Mouse (Mus musculus) cerebellum, postnatal 4 days (tissue): ENCODE data around the gene Il17rb.

Experiments used
- DNase-seq, 2 experiments: peaks; one replicate each; pipeline ENCODE4 v3.0.0; 2022; ENCODE audit warnings: low spot score in 2 of 2, mixed read lengths in 1 of 2

Il17rb gene

DNA sequence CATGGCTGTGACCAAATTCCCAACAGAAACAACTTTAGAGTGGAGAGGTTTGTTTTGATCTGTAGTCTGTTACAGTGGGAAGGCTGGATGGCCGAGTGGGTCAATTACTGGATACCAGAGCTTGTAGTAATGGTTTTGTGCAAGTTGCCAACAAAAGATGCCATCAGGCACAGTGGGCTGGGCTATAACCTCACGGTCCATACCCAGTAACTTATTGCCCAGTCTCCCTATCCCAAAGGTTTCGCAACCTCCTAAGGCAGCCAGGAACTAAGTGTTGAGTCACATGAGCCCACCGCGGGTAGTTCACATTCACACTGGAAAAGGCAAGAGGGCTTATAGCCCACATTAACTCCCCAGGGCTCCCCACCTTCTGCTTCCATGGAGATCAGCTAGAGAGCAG, 8.0 kb upstream of the Il17rb start:
- no peak for DNase-seq

DNA sequence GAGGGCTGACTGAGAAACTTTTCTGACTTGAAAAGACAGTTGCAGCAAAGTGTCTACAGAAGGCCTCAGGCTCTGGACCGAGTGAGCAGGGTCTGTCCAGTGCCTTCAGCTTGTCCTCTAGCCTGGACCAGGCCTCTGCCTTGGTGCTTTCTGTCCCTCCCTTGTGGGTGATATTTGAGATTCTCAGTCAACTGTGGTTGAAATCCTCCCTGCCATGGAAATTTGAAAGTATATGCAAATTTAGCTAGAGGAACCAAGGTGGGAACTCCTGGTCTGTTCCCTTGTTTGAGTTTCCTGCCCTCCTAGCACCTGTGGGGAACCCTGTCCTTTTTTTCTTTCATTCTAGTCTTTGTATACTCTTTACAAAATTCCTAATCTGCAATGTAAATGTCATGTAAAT, 6.3 kb upstream of the Il17rb start:
- DNase-seq, result no peak

DNA sequence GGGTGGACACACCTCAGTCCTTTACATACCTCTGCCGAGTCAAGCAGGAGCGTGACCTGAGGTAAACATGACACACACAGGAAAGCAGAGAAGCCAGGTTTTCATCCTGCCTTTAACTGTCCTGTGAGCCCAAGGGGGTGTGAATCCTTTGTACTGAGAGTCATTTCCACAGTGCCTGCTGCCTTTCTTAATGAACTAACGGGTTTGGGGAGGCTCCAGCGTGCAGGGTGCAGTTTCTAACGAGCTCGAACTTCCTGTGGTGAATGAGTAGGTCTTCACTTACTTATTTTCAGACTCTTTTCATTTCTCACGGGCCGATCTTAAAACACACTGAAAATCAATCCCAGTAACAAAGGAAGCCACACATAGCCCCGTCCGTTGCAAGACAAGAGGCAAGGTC, 5.8 kb upstream of the Il17rb start:
- no peak for DNase-seq

DNA sequence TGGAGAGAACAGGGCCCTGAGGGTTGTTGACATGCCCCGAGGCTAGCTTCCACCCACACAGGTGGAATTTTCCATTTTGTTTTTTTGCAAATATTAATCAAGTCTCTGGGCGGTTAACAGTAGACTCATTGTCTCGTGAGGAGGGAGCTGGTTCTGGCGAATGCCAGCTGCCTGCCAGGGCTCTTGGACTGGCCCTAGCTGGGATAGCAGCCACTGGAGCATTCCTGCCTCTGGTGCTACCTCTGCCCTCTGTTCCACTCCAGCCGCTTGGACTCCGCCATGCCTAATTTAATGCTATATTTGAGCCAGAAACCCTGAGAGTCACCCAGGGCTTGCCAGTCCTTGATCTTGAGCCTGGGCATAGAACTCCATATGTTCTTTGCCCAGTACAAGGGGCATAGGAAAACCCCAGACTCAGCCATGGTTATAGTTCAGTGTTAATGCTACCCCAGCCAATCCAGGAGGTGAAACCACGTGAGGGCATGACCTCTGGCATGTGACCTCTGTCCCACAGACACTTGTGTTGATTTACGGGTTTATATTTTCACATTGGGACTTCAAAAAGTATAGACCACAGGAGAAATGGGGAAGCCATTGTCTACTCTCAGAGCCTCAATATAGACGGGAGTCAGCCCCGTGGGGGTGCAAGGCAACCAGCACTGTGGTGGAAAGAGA, 3.3 kb upstream of the Il17rb start:
- no peak for DNase-seq

DNA sequence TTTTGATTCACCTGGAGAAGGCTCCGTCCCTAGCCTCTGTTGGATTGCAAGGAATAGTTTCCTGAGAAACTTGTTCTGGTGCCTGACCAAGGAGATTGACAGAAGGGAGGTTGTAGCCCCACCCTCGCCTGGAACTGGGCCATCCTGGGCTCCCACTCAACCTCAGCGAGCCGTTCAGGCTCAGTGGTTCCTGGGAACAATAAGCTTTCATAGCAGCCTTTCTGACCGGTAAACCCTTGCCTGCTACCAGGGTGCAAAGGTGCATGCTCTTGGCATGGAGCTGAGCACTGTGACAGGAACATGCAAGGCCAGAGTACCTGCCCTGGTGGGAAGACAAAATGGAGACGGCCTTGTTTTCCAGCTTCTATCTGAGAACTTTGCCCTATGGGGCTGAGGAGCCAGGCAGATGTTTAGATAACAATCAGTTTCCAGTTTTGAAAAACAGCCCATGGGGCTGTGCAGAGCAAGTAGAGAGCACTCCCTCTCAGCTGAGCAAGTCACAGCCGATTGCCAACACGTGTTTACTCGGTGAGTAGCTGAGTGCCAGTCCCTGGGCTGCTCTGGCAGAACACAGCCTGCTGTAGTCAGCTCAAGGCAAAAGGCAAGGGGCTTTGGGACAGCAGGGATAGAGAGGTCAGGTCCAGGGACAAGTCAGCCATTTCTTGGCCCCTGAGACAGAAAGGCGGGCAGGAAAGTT, 1.3 kb upstream of the Il17rb start:
- DNase-seq, result peak in 1 of 2 experiments; percentile 60

DNA sequence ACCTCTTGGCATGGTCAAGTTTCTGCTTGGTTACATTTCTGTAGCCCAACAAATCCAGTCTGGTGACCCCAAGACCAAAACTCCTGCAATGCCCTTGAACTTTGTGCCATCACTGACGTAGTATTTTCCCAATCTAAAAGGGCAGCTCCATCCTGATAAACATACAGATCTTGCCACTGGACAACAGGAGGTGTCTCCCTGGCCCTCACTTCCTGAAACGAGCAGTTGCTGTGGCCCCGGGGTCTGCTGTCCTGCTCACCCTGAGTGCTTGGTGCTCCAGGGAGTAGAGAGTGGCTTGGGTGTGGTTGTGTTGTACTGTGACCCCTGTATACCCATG, 9.3 kb downstream of the Il17rb start:
- no peak for DNase-seq

DNA sequence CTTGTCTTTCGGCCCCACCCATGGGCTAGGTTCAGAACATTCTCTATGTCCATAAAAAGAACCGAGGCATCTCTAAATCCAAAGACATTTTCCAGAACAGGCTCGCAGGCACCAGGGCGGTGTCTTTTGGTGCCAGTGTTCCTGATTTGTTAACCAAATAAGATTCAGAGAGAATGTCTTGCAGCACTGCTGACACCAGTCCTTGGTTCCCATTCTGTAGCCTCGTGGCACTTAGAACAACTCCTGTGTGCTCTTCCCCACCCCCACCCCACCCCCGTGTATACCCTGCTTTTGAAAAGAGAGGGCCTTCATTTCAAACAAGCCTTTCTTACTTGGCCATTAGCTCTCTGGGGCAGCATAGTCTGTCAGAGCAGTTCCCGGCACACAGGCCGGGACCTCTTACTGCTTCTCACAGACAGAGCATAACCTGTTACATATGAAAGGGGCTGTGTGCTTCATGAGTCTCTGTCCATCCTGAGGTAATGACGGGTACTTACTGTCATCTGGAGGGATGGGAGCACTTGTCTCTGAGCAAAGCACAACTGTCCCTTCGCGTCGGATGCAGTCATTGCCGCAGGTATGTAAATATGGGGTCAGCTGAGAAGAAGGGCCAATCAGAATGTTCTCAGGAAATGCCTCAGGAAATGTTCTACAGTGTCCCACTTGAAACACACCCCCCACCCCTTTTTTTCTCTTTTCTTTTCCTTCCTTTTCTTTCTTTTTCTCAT, 9.8 kb downstream of the Il17rb start:
- no peak for DNase-seq

DNA sequence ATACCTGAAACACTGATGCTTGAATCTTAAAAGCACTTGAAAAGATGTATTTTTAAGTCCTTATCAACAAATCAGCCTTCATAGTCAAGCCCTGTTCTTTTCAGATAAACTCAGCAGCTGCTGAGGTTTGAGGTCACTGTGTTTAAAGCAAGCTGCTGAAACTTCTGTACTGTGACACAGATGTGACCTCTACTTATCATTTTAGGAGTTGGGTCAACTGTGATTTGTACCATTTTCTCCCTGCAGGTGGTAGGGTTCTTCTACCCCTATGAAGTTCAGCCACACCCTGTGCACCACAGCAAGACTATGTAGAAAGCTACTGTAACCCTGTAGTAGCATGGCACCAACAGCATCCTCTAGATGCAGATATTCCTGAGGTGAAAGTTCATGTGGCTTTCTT, 11.4 kb downstream of the Il17rb start:
- DNase-seq, result no peak

DNA sequence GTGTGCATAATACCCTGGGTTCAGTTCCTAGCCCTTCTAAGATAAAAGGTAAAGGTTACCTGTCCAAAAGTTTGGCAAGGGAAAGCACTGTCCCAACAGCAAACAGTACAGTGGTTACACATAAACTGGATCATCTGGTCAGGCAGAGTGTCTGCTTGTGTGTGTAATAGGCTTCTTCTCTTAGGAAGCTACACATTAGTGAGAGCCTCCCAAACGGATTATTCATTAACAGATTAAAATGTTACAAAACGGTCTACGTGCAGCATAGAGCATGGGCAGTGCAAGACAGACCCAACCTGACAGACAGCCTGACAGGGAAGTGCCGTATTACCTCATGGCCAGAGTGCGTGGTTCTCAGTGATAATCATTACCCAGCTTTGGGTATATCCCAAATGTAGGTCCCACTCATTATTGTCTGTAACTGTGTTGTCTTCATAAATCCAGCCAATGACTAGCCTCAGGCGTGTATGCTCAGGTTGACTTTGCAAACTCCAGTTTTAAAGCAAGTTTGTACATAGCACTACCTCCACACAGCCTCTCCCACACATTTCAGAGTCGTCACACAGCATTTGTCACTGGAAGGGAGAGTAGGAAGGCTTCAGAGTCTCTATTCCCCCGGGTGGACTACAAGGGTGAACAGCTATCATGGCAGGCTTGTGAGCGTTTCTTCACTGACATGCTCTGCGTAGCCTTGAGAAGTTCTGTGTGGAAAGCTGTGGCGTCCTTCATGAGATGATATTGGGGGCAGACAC, 12.5 kb downstream of the Il17rb start:
- DNase-seq, result no peak

DNA sequence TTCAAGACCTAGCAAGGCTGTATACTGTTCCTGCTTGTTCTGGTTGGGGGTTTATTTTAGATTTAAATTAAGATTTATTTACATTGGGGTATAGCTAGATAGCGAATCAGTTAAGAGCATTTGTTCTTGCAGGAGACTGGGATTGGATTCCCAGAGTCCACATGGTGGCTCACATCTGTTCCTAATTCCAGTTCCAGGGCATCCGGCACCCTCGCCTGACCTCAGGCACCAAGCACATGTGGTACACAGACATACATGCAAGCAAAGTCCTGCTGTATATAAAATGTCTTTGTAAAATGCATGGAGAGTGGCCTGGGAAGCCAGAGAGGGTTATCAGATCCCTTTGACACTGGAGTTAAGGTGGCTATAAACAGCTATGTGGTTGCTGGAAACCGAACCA, 13.7 kb downstream of the Il17rb start:
- DNase-seq, result no peak

DNA sequence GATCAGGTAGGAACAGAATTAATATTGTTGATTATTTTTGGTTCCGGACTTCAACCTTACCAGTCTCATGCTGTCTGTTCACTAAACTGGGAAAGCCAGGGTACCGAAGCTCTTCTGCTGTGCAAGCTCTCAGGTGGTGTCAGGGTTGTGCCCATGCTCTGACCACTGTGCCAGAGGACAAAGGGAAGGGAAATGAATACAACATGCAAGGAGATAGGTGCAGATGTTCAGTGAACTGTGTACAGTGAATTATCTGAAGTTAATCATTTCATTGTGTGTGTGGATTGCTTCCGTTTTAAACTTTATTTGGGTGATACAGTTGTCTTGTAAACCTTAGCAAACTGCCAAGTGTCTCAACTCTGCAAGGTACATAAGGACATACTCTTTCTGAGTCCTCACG, 20.4 kb downstream of the Il17rb start:
- DNase-seq, result no peak

DNA sequence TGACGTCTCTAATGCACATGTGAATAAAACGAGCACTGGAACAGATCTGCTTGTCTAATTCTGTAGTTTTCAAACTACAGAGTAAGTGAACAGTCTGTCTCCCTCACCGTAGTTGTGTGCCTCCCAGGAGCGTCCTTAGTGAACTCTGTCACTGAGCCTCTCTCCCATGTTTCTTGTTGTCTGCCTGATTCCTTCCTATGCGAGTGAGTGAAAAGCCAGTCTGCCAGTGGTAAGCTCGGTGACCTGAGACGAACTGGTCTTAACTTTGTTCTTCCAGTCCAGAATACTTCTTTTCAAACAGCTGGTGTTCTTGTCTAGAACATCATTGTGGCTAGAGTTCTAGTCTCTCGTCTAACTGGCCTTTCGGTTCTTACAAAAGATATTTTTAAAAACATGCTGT, 21.0 kb downstream of the Il17rb start:
- DNase-seq, result no peak

DNA sequence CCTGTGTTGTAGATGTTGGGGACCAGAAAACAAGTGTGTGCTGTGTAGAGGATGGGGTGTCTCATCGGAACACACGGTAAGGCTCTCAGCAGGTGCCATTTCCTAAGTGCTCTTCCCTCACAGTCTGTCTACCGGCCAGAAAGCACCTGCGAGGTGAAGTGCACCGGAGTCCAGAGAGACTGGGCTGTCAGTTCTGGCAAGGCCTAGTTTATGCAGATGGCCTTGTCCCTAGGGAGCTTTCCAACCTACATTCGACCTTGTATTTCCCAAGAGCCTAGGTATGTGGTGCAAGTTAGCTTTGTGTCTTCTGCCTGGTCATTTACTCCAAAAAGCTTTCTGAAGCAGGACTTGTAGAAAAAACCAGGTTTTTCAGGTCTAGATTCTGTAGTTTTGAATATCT, 21.4 kb downstream of the Il17rb start:
- DNase-seq, result no peak

DNA sequence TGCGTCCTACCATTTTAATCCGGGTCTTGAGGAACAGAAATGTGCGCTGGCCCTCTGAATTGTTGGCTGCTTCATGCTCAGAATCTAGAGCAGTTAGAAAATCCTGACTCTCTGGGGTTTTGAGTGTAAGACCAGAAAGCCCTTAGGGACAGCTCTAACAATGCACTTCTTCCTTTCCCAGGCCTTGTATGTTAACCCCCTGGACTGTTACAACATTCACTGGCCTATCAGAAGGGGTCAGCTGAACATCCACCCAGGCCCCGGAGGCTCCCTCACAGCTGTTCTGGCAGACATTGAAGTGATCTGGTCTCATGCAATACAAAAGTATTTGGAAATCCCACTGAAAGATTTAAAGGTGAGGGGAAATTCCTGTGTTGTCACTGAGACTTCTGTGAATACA, 22.6 kb downstream of the Il17rb start:
- no peak for DNase-seq

DNA sequence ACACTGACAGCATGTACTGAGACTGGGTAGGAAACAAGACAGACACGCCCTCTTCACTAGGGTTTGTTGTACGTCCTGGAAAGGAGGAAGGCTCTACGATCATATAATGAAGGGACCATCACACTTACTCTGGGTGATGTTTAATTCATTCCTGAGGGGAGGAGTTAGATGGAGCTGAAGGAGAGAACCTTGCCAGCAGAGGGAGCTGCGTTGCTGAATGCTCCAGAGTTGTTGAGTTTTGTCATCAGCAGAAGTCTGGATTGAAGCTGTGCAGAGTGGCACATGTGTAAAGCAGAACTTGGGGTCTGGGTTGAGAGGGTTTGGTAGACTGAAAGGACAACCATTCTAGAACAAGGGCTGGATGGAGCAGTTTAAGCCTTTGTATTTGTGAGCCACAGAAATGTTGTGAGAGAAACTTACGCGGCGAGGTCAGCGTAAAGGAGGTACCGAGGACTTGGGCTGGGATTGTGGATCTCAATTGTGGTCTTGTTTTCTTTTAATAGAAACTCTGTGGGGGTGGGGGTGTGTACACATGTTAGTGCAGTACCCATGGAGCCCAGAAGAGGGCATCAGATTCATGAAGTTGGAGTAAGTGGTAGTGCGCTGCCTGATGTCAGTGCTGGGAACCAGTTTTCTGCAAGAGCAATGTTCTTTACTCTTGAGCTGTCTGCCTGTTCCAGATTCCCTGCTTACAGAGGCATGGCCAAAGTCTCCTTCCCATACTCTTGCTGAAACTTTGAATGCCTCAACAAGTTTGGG, 28.1 kb downstream of the Il17rb start:
- DNase-seq, result peak in 1 of 2 experiments; percentile 16

DNA sequence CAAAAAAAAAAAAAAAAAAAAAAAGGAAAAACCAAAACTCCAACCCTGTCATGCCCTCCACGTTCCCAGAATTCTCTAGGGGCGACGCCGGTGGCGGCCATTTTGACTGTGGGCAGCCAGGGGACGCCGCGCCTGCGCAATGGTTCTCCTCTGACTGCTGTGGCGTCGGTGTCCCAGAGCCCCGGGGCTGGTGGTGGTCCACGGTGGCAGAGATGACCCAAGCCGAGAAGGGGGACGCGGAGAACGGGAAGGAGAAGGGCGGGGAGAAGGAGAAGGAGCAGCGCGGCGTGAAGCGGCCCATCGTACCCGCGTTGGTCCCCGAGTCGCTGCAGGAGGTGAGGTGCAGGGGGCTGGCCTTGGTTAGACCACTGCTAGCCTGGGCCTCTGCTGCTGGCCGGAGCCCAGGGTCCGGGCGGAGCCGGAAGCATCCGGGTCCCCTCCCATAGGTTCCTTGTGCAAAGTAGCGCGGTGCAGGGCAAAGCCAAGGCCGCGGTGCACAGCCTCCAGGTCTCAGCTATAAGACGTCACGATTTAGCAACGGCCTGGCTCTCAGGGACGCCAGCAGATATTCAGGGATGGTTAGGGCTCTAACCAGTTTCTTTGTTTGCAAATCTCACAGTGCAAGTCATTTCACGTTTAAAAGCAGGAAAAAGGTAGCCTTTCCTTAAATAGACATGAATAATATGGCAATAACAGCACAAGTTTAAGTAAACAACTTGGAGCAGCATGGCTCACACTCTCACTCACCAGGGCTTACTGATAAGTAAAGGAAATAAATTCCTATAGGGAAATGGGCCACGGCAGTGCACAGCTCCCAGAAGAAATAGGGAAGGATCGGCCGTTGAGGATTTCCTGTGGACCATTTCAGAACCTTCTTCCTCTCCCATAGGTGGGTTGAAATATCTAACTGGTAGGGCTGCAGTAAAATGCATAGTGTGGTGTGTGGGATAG, 30.2 kb downstream of the Il17rb start, which contains the start of gene Actr8:
Actr8 (plus strand) TSS at position 84 of the 951 bp plus-strand sequence.
- DNase-seq, result peak; percentile 93 to 95

DNA sequence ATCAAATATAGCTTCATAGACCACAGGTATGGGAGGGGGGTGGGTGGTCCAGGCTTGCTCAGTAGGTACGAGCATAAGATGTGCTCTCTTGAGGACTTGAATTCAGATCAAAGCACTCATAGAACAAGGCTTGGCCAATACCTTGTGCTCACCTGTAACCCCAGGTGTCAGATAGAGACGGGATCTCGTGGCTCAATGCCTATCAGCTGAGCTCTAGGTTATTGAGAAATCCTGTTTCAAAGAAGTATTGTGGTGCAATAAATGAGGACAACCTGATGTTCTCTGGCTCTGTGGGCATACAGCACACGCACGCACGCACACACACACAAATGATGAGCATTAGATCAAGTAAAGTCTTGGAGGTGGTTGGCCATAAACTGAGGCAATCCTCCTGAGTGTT, 31.8 kb downstream of the Il17rb start:
- no peak for DNase-seq

DNA sequence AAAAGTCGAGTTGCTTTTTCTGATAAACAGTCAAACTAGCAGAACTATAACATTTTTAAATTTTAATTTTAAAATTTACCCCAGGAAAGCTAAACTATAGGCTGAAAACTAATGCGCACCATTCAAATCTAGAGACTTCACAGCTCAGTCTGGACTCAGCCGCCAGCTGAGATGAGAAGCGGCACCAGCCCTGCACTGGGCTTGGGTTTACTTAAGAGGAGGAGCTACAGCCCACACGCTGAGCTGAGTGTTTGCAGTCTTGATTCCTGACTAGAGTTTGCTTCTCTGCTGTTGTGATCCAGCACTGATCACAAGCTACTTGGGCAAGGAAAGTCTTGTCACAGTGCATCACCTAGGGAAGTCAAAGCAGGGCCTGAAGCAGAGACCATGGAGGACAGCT, 36.7 kb downstream of the Il17rb start:
- DNase-seq, result no peak

DNA sequence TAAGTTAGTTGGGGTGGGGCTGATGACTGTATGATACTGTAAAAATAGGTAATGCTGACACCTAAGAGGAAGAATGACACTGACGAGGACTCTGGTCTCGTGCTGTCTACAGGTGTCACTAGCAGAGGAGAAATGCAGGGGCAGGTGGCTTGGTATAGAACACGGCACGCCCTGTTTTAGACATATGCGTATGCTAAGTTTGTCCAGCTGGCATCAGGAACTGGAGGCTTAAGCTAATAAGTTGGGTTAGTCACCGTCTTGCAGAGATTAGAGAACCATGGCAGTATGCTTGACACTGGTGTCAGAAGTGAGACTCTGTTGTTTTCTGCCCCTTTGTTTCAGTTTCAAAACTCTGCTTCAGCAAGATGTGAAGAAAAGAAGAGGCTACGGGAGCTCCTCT, 37.2 kb downstream of the Il17rb start:
- no peak for DNase-seq

DNA sequence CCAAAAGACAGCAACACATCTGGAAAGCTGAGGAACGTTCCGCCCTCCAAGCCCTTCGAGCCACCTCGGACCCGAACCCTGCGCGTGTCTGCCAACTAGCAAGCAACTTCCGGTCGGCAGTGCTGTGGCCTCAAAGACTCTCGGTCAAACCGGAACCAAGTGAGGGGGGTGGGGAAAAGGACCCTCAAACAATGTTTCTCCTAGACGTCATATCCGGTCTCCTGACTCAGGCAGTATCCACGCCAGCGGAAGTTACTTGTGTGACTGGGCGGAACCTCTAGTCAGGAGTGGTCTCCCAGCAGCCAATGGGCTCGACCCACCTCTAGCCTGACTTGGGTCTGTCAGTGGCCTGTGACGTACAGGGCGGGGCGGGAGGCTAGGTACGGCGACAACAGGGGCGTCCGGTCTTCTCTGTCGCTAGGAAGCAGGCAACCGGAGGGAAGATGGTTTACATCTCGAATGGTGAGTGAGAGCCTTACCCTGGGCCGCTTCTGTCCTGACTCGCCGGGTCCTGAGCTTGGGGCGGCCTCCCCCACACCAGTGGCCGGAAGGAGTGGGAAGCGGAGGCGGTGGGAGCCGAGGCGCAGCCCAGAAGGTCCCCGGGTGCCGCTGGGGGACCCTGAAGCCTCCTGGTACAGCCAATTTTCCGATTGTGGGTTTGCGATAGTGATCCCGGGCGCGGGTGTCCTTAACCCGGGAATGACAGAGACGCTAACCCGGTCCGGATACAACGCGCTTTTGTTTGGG, 40.4 kb downstream of the Il17rb start, which contains the start of gene Selenok:
Selenok (plus strand) TSS at position 234 of the 747 bp plus-strand sequence.
- peak; percentile 66 to 89 for DNase-seq
